Mouse (Mus musculus): ENCODE measurements at regions not wholly inside any gene's neighbourhood (a gene's known extent, or its start where the extent isn't known, plus 50 kb on each side); places are given as distances from the start of the nearest gene placed in this dataset.

DNA sequence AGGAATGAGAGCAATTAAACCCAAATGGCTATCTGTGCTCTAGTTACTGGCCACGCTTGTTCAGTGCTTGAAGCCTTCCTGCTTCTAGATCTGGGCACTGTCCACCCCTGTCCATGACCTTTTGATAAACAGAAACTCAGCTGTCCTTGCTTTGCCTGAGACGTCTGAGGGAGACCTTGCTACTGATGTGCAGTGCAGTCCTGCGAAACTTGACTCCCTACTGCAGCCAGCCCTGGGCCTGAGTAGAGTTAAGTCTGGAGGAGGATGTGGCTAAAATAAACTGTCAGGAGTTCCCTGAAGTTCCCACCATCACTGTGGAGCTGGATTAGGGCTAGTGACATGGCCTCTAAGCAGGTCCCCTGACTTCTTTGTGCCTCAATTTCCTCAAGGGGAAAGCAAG, 88.4 kb upstream of the Cxcr4 start:
- H3K79me2 ChIP-seq (replicated peaks; ENCODE audit: control insufficient read depth, extremely low read depth, insufficient read depth, poor library complexity, severe bottlenecking) = no peaks in the 10 kb centered on the region
- dilution Hi-C loops (cut with MboI; ENCODE audit: extremely low pct_ligation_motif_present, extremely low pct_unique_long_range_greater_than_20kb, low sequenced_read_pairs) (no loop called here), in situ Hi-C loops (cut with MboI; ENCODE audit: low pct_ligation_motif_present, low pct_unique_long_range_greater_than_20kb, low sequenced_read_pairs) (no loop called here)
- H3K9ac ChIP-seq (ENCODE audit: insufficient read depth, low read depth) = no peak overlapping the region
- TF ChIP-seq E2F4 (IDR thresholded peaks at IDR 0.05; ENCODE audit: insufficient replicate concordance, low read depth, low read length) (no peak), POLR2AphosphoS2 (IDR thresholded peaks at IDR 0.05; ENCODE audit: low read depth, low read length) (no peak), HCFC1 (IDR thresholded peaks at IDR 0.05; ENCODE audit: low read depth, low read length) (no peak), USF2 (conservative IDR thresholded peaks at IDR 0.05; ENCODE audit: low read depth, low read length) (no peak), NELFE (IDR thresholded peaks at IDR 0.05; ENCODE audit: low read depth, low read length) (no peak), CHD2 (IDR thresholded peaks at IDR 0.05; ENCODE audit: low read length) (no peak), MAX (IDR thresholded peaks at IDR 0.05; ENCODE audit: low read length) (no peak)
- H3K36me3 ChIP-seq (replicated peaks in 1 of 2; ENCODE audit: control insufficient read depth in 1 of 2, insufficient read depth in 1 of 2, low read length in 1 of 2) = no peaks in the 10 kb centered on the region
- DNase-seq (ENCODE audit: extremely low read depth) = no peak
- peaks cover 6% of the 10 kb centered on the region for H3K9me3 ChIP-seq (replicated peaks; ENCODE audit: low read length)
- no peak overlapping the region for H3K4me2 ChIP-seq (ENCODE audit: insufficient read depth, low read depth, poor library complexity, severe bottlenecking)
- peaks cover 5 to 8% of the 10 kb centered on the region in 2 experiments; a peak in 3 of 4 replicates for H3K4me1 ChIP-seq (ENCODE audit: control insufficient read depth in 1 of 2, insufficient read depth in 2 of 2)
- no peak overlapping the region for H3K4me3 ChIP-seq (replicated peaks in 1 of 3; ENCODE audit: low read depth in 2 of 3, low read length in 2 of 3, poor library complexity in 1 of 3)
- no peaks in the 10 kb centered on the region for H3K27me3 ChIP-seq (replicated peaks)
- H3K27ac ChIP-seq (ENCODE audit: insufficient read depth, low read depth) = no peak overlapping the region

GRCm38 (mm10) chr1:128680012-128680411, 87.9 kb upstream of the Cxcr4 start:
- H3K9ac ChIP-seq (ENCODE audit: insufficient read depth, low read depth) = no peak overlapping the region
- H3K27me3 ChIP-seq (replicated peaks) = no peaks in the 10 kb centered on the region
- H3K4me2 ChIP-seq (ENCODE audit: insufficient read depth, low read depth, poor library complexity, severe bottlenecking) = no peak overlapping the region
- peaks cover 6% of the 10 kb centered on the region for H3K9me3 ChIP-seq (replicated peaks; ENCODE audit: low read length)
- H3K36me3 ChIP-seq (replicated peaks in 1 of 2; ENCODE audit: control insufficient read depth in 1 of 2, insufficient read depth in 1 of 2, low read length in 1 of 2) = no peaks in the 10 kb centered on the region
- H3K27ac ChIP-seq (ENCODE audit: insufficient read depth, low read depth) = no peak overlapping the region
- H3K79me2 ChIP-seq (replicated peaks; ENCODE audit: control insufficient read depth, extremely low read depth, insufficient read depth, poor library complexity, severe bottlenecking) = no peaks in the 10 kb centered on the region
- in situ Hi-C loops (cut with MboI; ENCODE audit: low pct_ligation_motif_present, low pct_unique_long_range_greater_than_20kb, low sequenced_read_pairs) (no loop called here), dilution Hi-C loops (cut with MboI; ENCODE audit: extremely low pct_ligation_motif_present, extremely low pct_unique_long_range_greater_than_20kb, low sequenced_read_pairs) (no loop called here)
- H3K4me3 ChIP-seq (replicated peaks in 1 of 3; ENCODE audit: low read depth in 2 of 3, low read length in 2 of 3, poor library complexity in 1 of 3) = no peak overlapping the region
- DNase-seq (ENCODE audit: extremely low read depth) = no peak
- no peak for TF ChIP-seq CHD2 (IDR thresholded peaks at IDR 0.05; ENCODE audit: low read length)
- no peak for TF ChIP-seq USF2 (conservative IDR thresholded peaks at IDR 0.05; ENCODE audit: low read depth, low read length)
- no peak for TF ChIP-seq RAD21 (IDR thresholded peaks at IDR 0.05; ENCODE audit: low read depth, low read length)
- TF ChIP-seq ZKSCAN1 (IDR thresholded peaks at IDR 0.05; ENCODE audit: borderline replicate concordance, low read depth, low read length) = no peak
- peaks cover 9 to 13% of the 10 kb centered on the region in 2 experiments; a peak in 3 of 4 replicates for H3K4me1 ChIP-seq (ENCODE audit: control insufficient read depth in 1 of 2, insufficient read depth in 2 of 2)

- H3K4me1 ChIP-seq (ENCODE audit: control insufficient read depth in 1 of 2, insufficient read depth in 2 of 2) = peaks cover 9 to 18% of the 10 kb centered on the region in 2 experiments; a peak in 3 of 4 replicates
- TF ChIP-seq CHD2 (IDR thresholded peaks at IDR 0.05; ENCODE audit: low read length) (no peak), MYC (IDR thresholded peaks at IDR 0.05; ENCODE audit: low read depth, low read length) (no peak)
Observed at GRCm38 (mm10) chr1:128679005-128679980, 87.2 kb upstream of the Cxcr4 start.

More at GRCm38 (mm10) chr1:128679005-128679980, 87.2 kb upstream of the Cxcr4 start:
- no peak overlapping the region for H3K27ac ChIP-seq (ENCODE audit: insufficient read depth, low read depth)
- no peak overlapping the region for H3K4me2 ChIP-seq (ENCODE audit: insufficient read depth, low read depth, poor library complexity, severe bottlenecking)
- peaks cover 6% of the 10 kb centered on the region for H3K9me3 ChIP-seq (replicated peaks; ENCODE audit: low read length)
- H3K27me3 ChIP-seq (replicated peaks) = no peaks in the 10 kb centered on the region
- in situ Hi-C loops (cut with MboI; ENCODE audit: low pct_ligation_motif_present, low pct_unique_long_range_greater_than_20kb, low sequenced_read_pairs) (no loop called here), dilution Hi-C loops (cut with MboI; ENCODE audit: extremely low pct_ligation_motif_present, extremely low pct_unique_long_range_greater_than_20kb, low sequenced_read_pairs) (no loop called here)
- H3K9ac ChIP-seq (ENCODE audit: insufficient read depth, low read depth) = no peak overlapping the region
- no peaks in the 10 kb centered on the region for H3K36me3 ChIP-seq (replicated peaks in 1 of 2; ENCODE audit: control insufficient read depth in 1 of 2, insufficient read depth in 1 of 2, low read length in 1 of 2)
- no peaks in the 10 kb centered on the region for H3K79me2 ChIP-seq (replicated peaks; ENCODE audit: control insufficient read depth, extremely low read depth, insufficient read depth, poor library complexity, severe bottlenecking)
- no peak for DNase-seq (ENCODE audit: extremely low read depth)
- no peak overlapping the region for H3K4me3 ChIP-seq (replicated peaks in 1 of 3; ENCODE audit: low read depth in 2 of 3, low read length in 2 of 3, poor library complexity in 1 of 3)

Data from CH12.LX (cell line).